Mouse (Mus musculus): Measurements from ENCODE around the gene Plp2. TPM values are rescaled to one million over a fixed set of nuclear protein-coding genes. Genes with fewer than 3 reads are reported as not detected.

Gene Plp2
- polyA plus RNA-seq, 2 experiments = 196 to 201 TPM

DNA sequence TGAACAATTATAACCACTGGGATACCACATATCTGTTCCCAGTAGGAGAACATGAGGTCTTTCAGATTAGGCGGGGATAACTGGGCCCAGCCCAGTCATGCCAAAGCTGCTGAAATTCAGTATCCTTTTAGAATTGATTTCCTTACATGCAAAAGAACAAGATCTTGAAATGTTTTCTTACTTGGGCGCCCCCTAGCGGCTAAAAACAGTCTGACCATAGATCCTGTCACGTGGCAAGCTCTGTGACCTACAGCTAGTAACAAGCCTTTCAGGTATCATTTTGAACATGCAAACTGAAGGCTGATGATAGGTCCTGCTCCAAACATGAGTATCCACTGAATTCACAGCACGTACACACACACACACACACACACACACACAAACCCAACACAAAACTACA lies 25.8 kb downstream of the Plp2 start:
- H3K4me1 ChIP-seq (ENCODE audit: control insufficient read depth, insufficient read depth, low read length) = no peaks in the 10 kb centered on the region
- no peak overlapping the region for H3K4me2 ChIP-seq (replicated peaks; ENCODE audit: low read depth, low read length, severe bottlenecking)
- no peaks in the 10 kb centered on the region for H3K9me3 ChIP-seq (ENCODE audit: control insufficient read depth, low read length)
- H3K4me3 ChIP-seq (replicated peaks; ENCODE audit: low read length) = no peak overlapping the region
- ATAC-seq (ENCODE audit: low FRiP score, low read depth) = no peak
- WGBS = 17% methylated on average over 5 of the region's 5 CpGs
- no peaks in the 10 kb centered on the region; the same call in 1 of the 2 replicates for H3K27me3 ChIP-seq (ENCODE audit: control insufficient read depth, insufficient read depth, low read length)
- H3K9ac ChIP-seq (ENCODE audit: low read depth, low read length, severe bottlenecking) = no peak overlapping the region
- DNase-seq (ENCODE audit: low spot score) = peak; percentile 66
- H3K27ac ChIP-seq (replicated peaks; ENCODE audit: low read depth, low read length) = no peak overlapping the region
- no peak for TF ChIP-seq POLR2A (IDR thresholded peaks at IDR 0.05; ENCODE audit: borderline replicate concordance, extremely low read depth, insufficient read depth, insufficient read length)
- no peaks in the 10 kb centered on the region for H3K36me3 ChIP-seq (ENCODE audit: control insufficient read depth, insufficient read depth, low read length)

DNA sequence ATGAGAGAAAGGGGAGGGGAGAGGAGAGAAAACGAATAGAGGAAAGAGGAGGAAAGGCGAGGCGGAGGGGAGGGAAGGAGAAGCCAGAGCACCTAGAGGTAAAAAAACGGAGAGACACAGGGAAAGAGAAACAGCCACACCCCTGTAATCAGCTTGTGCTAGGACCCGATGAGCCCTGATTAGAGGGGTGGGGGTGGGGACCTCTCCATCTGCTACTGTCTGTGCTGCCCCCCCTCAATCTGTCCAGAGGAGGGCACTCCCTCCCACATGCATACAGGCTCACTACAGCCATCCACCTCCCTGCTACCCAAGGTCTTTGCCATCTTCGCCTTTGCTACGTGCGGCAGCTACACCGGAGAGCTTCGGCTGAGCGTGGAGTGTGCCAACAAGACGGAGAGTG lies 30.4 kb downstream of the Plp2 start:
- H3K27me3 ChIP-seq (ENCODE audit: control insufficient read depth, insufficient read depth, low read length) = no peaks in the 10 kb centered on the region; the same call in 1 of the 2 replicates
- no peaks in the 10 kb centered on the region for H3K36me3 ChIP-seq (ENCODE audit: control insufficient read depth, insufficient read depth, low read length)
- DNase-seq (ENCODE audit: low spot score) = no peak
- WGBS = 28% methylated on average over 10 of the region's 12 CpGs
- no peaks in the 10 kb centered on the region for H3K9me3 ChIP-seq (ENCODE audit: control insufficient read depth, low read length)
- H3K4me1 ChIP-seq (ENCODE audit: control insufficient read depth, insufficient read depth, low read length) = no peaks in the 10 kb centered on the region
- no peak for ATAC-seq (ENCODE audit: low FRiP score, low read depth)
- H3K4me3 ChIP-seq (replicated peaks; ENCODE audit: low read length) = no peak overlapping the region
- H3K9ac ChIP-seq (ENCODE audit: low read depth, low read length, severe bottlenecking) = no peak overlapping the region
- no peak for TF ChIP-seq POLR2A (IDR thresholded peaks at IDR 0.05; ENCODE audit: borderline replicate concordance, extremely low read depth, insufficient read depth, insufficient read length)
- no peak overlapping the region for H3K4me2 ChIP-seq (replicated peaks; ENCODE audit: low read depth, low read length, severe bottlenecking)
- no peak overlapping the region for H3K27ac ChIP-seq (replicated peaks; ENCODE audit: low read depth, low read length)

DNA sequence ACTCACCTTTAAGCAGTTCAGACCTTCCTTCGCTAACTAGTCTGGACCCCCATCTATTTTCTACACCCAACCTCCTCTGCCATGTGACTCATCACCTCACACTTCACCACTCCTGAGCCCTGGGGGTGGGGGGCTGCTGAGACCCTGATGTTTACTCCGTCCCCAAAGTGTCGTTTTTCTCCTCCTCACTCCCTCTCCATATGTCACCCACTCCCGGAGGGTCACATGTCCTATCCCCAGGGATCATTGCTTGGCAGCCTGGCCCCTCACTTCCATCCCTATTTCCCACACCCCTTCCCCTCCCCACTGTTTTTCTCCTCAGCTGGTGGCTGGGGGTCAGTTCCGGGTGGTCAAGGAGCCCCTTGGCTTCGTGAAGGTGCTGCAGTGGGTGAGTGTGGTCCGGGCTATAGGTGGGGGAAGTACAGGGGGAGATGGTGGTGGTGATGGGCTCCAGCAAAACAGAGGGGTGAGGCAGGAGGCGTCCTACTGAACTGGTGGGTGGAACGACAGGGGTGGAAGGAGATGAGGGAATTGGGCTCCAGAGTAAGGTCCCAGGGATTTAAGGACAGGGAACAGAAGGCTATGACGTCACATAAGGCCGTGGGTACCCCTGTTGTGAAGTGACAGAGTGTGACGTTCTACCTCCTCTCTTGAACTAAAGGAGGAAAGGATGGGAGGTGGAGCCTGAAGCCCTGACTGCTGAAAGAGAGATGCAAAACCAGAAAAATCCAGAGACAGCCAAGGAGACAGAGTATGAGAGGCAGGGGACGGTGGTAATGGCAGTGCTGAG lies 31.5 kb downstream of the Plp2 start:
- no peaks in the 10 kb centered on the region for H3K9me3 ChIP-seq (ENCODE audit: control insufficient read depth, low read length)
- no peak overlapping the region for H3K4me3 ChIP-seq (replicated peaks; ENCODE audit: low read length)
- no peak overlapping the region for H3K4me2 ChIP-seq (replicated peaks; ENCODE audit: low read depth, low read length, severe bottlenecking)
- no peaks in the 10 kb centered on the region for H3K36me3 ChIP-seq (ENCODE audit: control insufficient read depth, insufficient read depth, low read length)
- no peak overlapping the region for H3K9ac ChIP-seq (ENCODE audit: low read depth, low read length, severe bottlenecking)
- ATAC-seq (ENCODE audit: low FRiP score, low read depth) (no peak), DNase-seq (ENCODE audit: low spot score) (no peak)
- H3K27me3 ChIP-seq (ENCODE audit: control insufficient read depth, insufficient read depth, low read length) = no peaks in the 10 kb centered on the region; the same call in 1 of the 2 replicates
- TF ChIP-seq POLR2A (IDR thresholded peaks at IDR 0.05; ENCODE audit: borderline replicate concordance, extremely low read depth, insufficient read depth, insufficient read length) = no peak
- H3K4me1 ChIP-seq (ENCODE audit: control insufficient read depth, insufficient read depth, low read length) = no peaks in the 10 kb centered on the region
- no peak overlapping the region for H3K27ac ChIP-seq (replicated peaks; ENCODE audit: low read depth, low read length)
- 23% methylated on average over 13 of the region's 13 CpGs for WGBS

DNA sequence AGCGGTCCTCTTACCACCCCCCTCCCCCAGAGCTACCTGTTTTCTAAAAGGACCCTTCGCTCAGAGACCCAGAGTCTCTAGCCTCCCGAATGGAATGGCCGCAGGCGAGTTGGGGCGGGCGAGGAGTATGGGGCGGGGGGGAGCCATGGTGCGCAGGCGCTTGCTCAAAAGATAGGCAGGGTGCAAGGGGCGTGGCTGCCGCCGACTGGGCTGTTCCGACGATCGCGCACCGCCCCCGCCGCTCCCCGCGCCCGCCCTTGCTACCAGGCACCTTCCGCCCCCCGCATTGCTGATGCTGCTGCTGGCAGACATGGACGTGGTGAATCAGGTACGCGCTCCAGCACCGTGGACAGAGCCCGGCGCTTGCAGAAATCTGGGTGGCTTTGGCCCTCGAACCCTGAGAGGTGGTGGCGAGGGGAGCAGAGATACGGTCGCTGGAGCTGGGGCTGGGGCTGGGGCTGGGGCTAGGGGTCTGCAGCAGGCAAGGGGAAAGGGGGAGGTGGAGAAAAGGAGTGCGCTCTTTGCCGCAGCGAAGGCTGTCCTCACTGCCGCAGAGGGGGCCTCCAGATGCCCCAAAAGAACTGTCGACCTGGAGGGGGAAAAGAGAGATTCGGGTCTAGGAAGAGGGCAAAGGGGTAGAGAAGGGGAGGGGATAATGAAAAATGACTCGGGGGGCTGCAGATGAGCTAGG lies 32.6 kb downstream of the Plp2 start, which contains the start of gene Syp:
TSS of gene Syp (plus strand) at position 71 of the 691 bp plus-strand sequence.
- no peak within 1 kb of the TSS for H3K9ac ChIP-seq (ENCODE audit: low read depth, low read length, severe bottlenecking)
- H3K4me3 ChIP-seq (replicated peaks; ENCODE audit: low read length) = peak within 1 kb of the TSS; percentile 20
- WGBS = 24% methylated on average over 33 of the region's 42 CpGs
- TF ChIP-seq POLR2A (IDR thresholded peaks at IDR 0.05; ENCODE audit: borderline replicate concordance, extremely low read depth, insufficient read depth, insufficient read length) = no peak
- no peaks in the 10 kb centered on the region for H3K9me3 ChIP-seq (ENCODE audit: control insufficient read depth, low read length)
- H3K4me2 ChIP-seq (replicated peaks; ENCODE audit: low read depth, low read length, severe bottlenecking) = peak within 1 kb of the TSS; percentile 42
- H3K4me1 ChIP-seq (ENCODE audit: control insufficient read depth, insufficient read depth, low read length) = no peaks in the 10 kb centered on the region
- DNase-seq (ENCODE audit: low spot score) (peak; percentile 69), ATAC-seq (ENCODE audit: low FRiP score, low read depth) (peak; percentile 83)
- no peaks in the 10 kb centered on the region for H3K36me3 ChIP-seq (ENCODE audit: control insufficient read depth, insufficient read depth, low read length)
- H3K27ac ChIP-seq (replicated peaks; ENCODE audit: low read depth, low read length) = no peak within 1 kb of the TSS
- H3K27me3 ChIP-seq (ENCODE audit: control insufficient read depth, insufficient read depth, low read length) = no peaks in the 10 kb centered on the region; the same call in 1 of the 2 replicates

DNA sequence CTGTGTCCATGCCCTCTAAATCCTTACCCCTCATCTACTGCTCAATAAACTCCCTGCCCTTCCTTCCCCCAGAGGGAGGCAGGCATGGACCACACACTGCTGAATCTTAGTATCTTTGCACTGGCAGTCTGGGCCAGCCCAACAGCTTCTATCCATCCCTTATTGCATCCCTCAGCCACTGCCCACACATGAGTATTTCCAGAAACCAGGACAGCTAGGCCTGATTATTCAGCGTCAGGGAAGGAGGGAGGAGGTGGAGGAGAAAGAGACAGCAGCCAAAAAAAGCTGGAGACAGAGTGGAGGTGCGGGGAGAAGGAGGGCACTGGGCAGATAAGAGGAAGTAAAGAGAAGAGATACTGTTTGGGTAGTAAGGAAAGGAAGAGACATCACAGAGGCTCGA lies 36.1 kb downstream of the Plp2 start:
- ATAC-seq (ENCODE audit: low FRiP score, low read depth) = no peak

More for the DNA sequence above, 36.1 kb downstream of the Plp2 start:
- Histone ChIP-seq H3K36me3 (ENCODE audit: control insufficient read depth, insufficient read depth, low read length) (no peaks in the 10 kb centered on the region), H3K4me3 (replicated peaks; ENCODE audit: low read length) (no peak overlapping the region), H3K4me2 (replicated peaks; ENCODE audit: low read depth, low read length, severe bottlenecking) (no peak overlapping the region), H3K27ac (replicated peaks; ENCODE audit: low read depth, low read length) (no peak overlapping the region), H3K4me1 (ENCODE audit: control insufficient read depth, insufficient read depth, low read length) (no peaks in the 10 kb centered on the region), H3K9me3 (ENCODE audit: control insufficient read depth, low read length) (no peaks in the 10 kb centered on the region), H3K9ac (ENCODE audit: low read depth, low read length, severe bottlenecking) (no peak overlapping the region), H3K27me3 (ENCODE audit: control insufficient read depth, insufficient read depth, low read length) (no peaks in the 10 kb centered on the region)
- no peak for DNase-seq (ENCODE audit: low spot score)
- TF ChIP-seq POLR2A (IDR thresholded peaks at IDR 0.05; ENCODE audit: borderline replicate concordance, extremely low read depth, insufficient read depth, insufficient read length) = no peak
- WGBS = 62% methylated on average over 3 of the region's 3 CpGs
